Mouse (Mus musculus) spleen, adult 2 months (tissue): Measurements from ENCODE around the gene Galnt4.

Source experiments
- CTCF ChIP-seq: fragments of 200-500 bp; IDR thresholded peaks from 2 replicates; pipeline ENCODE4 v1.5.1; 2011; ENCODE audit warnings: mild to moderate bottlenecking, inconsistent platforms; ENCODE audit not compliant: insufficient read depth, insufficient read length, insufficient replicate concordance; ENCODE audit errors: extremely low read depth
- POLR2A ChIP-seq: fragments of 200-500 bp; IDR thresholded peaks from 2 replicates; pipeline ENCODE4 v1.6.1; 2011; ENCODE audit warnings: low read depth, low read length, inconsistent platforms

DNA sequence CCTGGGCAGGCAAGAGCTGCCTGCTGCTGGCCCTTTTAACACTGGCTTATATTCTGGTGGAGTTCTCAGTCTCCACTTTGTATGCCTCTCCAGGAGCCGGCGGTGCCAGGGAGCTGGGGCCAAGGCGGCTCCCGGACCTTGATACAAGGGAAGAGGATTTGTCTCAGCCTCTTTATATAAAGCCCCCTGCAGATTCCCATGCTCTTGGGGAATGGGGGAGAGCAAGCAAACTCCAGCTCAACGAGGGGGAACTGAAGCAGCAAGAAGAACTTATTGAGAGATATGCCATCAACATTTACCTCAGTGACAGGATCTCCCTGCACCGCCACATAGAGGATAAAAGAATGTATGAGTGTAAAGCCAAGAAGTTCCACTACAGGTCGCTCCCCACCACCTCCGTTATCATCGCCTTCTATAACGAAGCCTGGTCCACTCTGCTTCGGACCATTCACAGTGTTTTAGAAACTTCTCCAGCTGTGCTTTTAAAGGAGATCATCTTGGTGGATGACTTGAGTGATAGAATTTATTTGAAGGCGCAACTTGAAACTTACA is 548 bp downstream of the Galnt4 start:
- no peak for TF ChIP-seq CTCF
- TF ChIP-seq POLR2A: no peak
